Mouse (Mus musculus) MEL (cell line): Measurements from ENCODE around the gene Zfp362. TPM values are rescaled to one million over a fixed set of nuclear protein-coding genes. Genes with fewer than 3 reads are reported as not detected.

Experiments used
- DNase-seq: peaks from one replicate; pipeline ENCODE4 v3.0.0; 2011; ENCODE audit warnings: low read depth, low spot score
- H3K27ac ChIP-seq: 2 replicates; pipeline ENCODE4 v1.5.1; 2012; ENCODE audit warnings: low read depth, mild to moderate bottlenecking, control low read depth, low read length, moderate library complexity; ENCODE audit not compliant: control insufficient read depth
- H3K27me3 ChIP-seq, 2 experiments: fragments of 150-350 bp in 1 of 2; sonication (generic) in 1 of 2; 2 replicates each; pipeline ENCODE4 v1.6.1; 2012; ENCODE audit warnings: low read length in 2 of 2, mild to moderate bottlenecking in 2 of 2, improper control_type of control experiment in 1 of 2, moderate library complexity in 1 of 2; ENCODE audit not compliant: insufficient read depth in 2 of 2, control insufficient read depth in 1 of 2
- H3K36me3 ChIP-seq, 2 experiments: 2 replicates each; pipeline ENCODE4 v1.6.1; 2012 to 2014; ENCODE audit warnings: low read length in 2 of 2, improper control_type of control experiment in 1 of 2, inconsistent platforms in 1 of 2, mild to moderate bottlenecking in 1 of 2; ENCODE audit not compliant: insufficient read depth in 2 of 2, control insufficient read depth in 1 of 2
- H3K4me1 ChIP-seq, 2 experiments: fragments of 150-350 bp in 1 of 2; sonication (generic) in 1 of 2; 2 replicates each; pipeline ENCODE4 v1.6.1; 2012; ENCODE audit warnings: low read length in 2 of 2, improper control_type of control experiment in 1 of 2, mild to moderate bottlenecking in 1 of 2; ENCODE audit not compliant: insufficient read depth in 2 of 2, control insufficient read depth in 1 of 2
- H3K4me3 ChIP-seq, 2 experiments: fragments of 150-350 bp in 1 of 2; sonication (generic) in 1 of 2; 2 replicates each; pipeline ENCODE4 v1.5.1; 2012; ENCODE audit warnings: low read depth in 2 of 2, low read length in 2 of 2, mild to moderate bottlenecking in 2 of 2, moderate library complexity in 2 of 2, control low read depth in 1 of 2, improper control_type of control experiment in 1 of 2; ENCODE audit not compliant: control insufficient read depth in 1 of 2, insufficient read depth in 1 of 2
- H3K79me2 ChIP-seq: 2 replicates; pipeline ENCODE4 v1.6.1; 2012; ENCODE audit warnings: mild to moderate bottlenecking, low read length, moderate library complexity; ENCODE audit not compliant: control insufficient read depth, poor library complexity, insufficient read depth
- H3K9ac ChIP-seq: 2 replicates; pipeline ENCODE4 v1.6.1; 2012; ENCODE audit warnings: low read depth, mild to moderate bottlenecking, control low read depth, low read length, moderate library complexity; ENCODE audit not compliant: control insufficient read depth, poor library complexity, severe bottlenecking
- H3K9me3 ChIP-seq: fragments of 150-350 bp; sonication (generic); replicated peaks from 2 replicates; pipeline ENCODE4 v1.6.1; 2012; ENCODE audit warnings: mild to moderate bottlenecking, low read length, improper control_type of control experiment, moderate library complexity; ENCODE audit not compliant: insufficient read depth
- BHLHE40 ChIP-seq: IDR thresholded peaks from 2 replicates; pipeline ENCODE4 v1.6.1; 2012; ENCODE audit warnings: low read depth, mild to moderate bottlenecking, inconsistent platforms, low read length, improper control_type of control experiment, borderline replicate concordance
- CHD2 ChIP-seq: IDR thresholded peaks from 2 replicates; pipeline ENCODE4 v1.6.1; 2011; ENCODE audit warnings: low read length, improper control_type of control experiment
- CTCF ChIP-seq, 3 experiments: IDR thresholded peaks in 2 of 3; conservative IDR thresholded peaks in 1 of 3; 2 replicates each; pipeline ENCODE4 v1.5.1; 2011 to 2012; ENCODE audit warnings: low read length in 3 of 3, low read depth in 2 of 3, mild to moderate bottlenecking in 2 of 3, improper control_type of control experiment in 1 of 3, inconsistent platforms in 1 of 3, mixed read lengths in 1 of 3, moderate library complexity in 1 of 3; ENCODE audit not compliant: control insufficient read depth in 1 of 3, insufficient read depth in 1 of 3, poor library complexity in 1 of 3, severe bottlenecking in 1 of 3
- EP300 ChIP-seq, 2 experiments: IDR thresholded peaks; 2 replicates each; pipeline ENCODE4 v1.6.1; 2011; ENCODE audit warnings: improper control_type of control experiment in 2 of 2, low read length in 2 of 2, low read depth in 1 of 2, mild to moderate bottlenecking in 1 of 2
- ETS1 ChIP-seq: IDR thresholded peaks from 2 replicates; pipeline ENCODE4 v1.6.1; 2012; ENCODE audit warnings: low read depth, mild to moderate bottlenecking, inconsistent platforms, low read length, improper control_type of control experiment, moderate library complexity
- GABPA ChIP-seq: IDR thresholded peaks from 2 replicates; pipeline ENCODE4 v1.6.1; 2012; ENCODE audit warnings: low read depth, mild to moderate bottlenecking, inconsistent platforms, low read length, improper control_type of control experiment, moderate library complexity
- HCFC1 ChIP-seq: IDR thresholded peaks from 2 replicates; pipeline ENCODE4 v1.6.1; 2012; ENCODE audit warnings: low read depth, mild to moderate bottlenecking, inconsistent platforms, low read length, improper control_type of control experiment, moderate library complexity
- JUND ChIP-seq: IDR thresholded peaks from 2 replicates; pipeline ENCODE4 v1.6.1; 2011; ENCODE audit warnings: low read depth, mild to moderate bottlenecking, improper control_type of control experiment, low read length
- KAT2A ChIP-seq: conservative IDR thresholded peaks from 2 replicates; pipeline ENCODE4 v1.6.1; 2012; ENCODE audit warnings: low read depth, low read length, improper control_type of control experiment, inconsistent platforms
- MAFK ChIP-seq: IDR thresholded peaks from 2 replicates; pipeline ENCODE4 v1.6.1; 2011; ENCODE audit warnings: low read depth, mild to moderate bottlenecking, low read length, improper control_type of control experiment, borderline replicate concordance
- MAX ChIP-seq: IDR thresholded peaks from 2 replicates; pipeline ENCODE4 v1.6.1; 2011; ENCODE audit warnings: low read length, improper control_type of control experiment
- MYB ChIP-seq: IDR thresholded peaks from 2 replicates; pipeline ENCODE4 v1.6.1; 2011; ENCODE audit warnings: mild to moderate bottlenecking, low read depth, low read length, improper control_type of control experiment
- MYC ChIP-seq: IDR thresholded peaks from 2 replicates; pipeline ENCODE4 v1.6.1; 2011; ENCODE audit warnings: low read depth, mild to moderate bottlenecking, low read length, improper control_type of control experiment, moderate library complexity
- NRF1 ChIP-seq: IDR thresholded peaks from 2 replicates; pipeline ENCODE4 v1.6.1; 2014; ENCODE audit warnings: low read depth, mild to moderate bottlenecking, inconsistent platforms, low read length, improper control_type of control experiment, moderate library complexity; ENCODE audit not compliant: poor library complexity, insufficient read depth, severe bottlenecking
- POLR2A ChIP-seq, 2 experiments: IDR thresholded peaks; 2 replicates each; pipeline ENCODE4 v1.6.1; 2011 to 2012; ENCODE audit warnings: low read length in 2 of 2, mild to moderate bottlenecking in 2 of 2, control low read depth in 1 of 2, improper control_type of control experiment in 1 of 2, low read depth in 1 of 2, moderate library complexity in 1 of 2; ENCODE audit not compliant: control insufficient read depth in 1 of 2, insufficient read depth in 1 of 2, poor library complexity in 1 of 2
- RCOR1 ChIP-seq: IDR thresholded peaks from 2 replicates; pipeline ENCODE4 v1.6.1; 2012; ENCODE audit warnings: low read depth, mild to moderate bottlenecking, inconsistent platforms, low read length, improper control_type of control experiment
- SIN3A ChIP-seq: IDR thresholded peaks from 2 replicates; pipeline ENCODE4 v1.6.1; 2012; ENCODE audit warnings: low read length, improper control_type of control experiment, inconsistent platforms
- TAL1 ChIP-seq: IDR thresholded peaks from 2 replicates; pipeline ENCODE4 v1.6.1; 2012; ENCODE audit warnings: mild to moderate bottlenecking, inconsistent platforms, low read length, moderate library complexity, mixed read lengths
- TBP ChIP-seq: IDR thresholded peaks from 2 replicates; pipeline ENCODE4 v1.8.0; 2011; ENCODE audit warnings: low read depth, low read length, improper control_type of control experiment
- TCF12 ChIP-seq: IDR thresholded peaks from 2 replicates; pipeline ENCODE4 v1.6.1; 2014; ENCODE audit warnings: low read depth, mild to moderate bottlenecking, inconsistent platforms, low read length, improper control_type of control experiment, moderate library complexity
- UBTF ChIP-seq: IDR thresholded peaks from 2 replicates; pipeline ENCODE4 v1.6.1; 2012; ENCODE audit warnings: low read depth, mild to moderate bottlenecking, inconsistent platforms, low read length, improper control_type of control experiment, moderate library complexity, borderline replicate concordance; ENCODE audit not compliant: insufficient read depth
- USF1 ChIP-seq: IDR thresholded peaks from 2 replicates; pipeline ENCODE4 v1.6.1; 2014; ENCODE audit warnings: low read depth, mild to moderate bottlenecking, inconsistent platforms, low read length, improper control_type of control experiment, moderate library complexity
- USF2 ChIP-seq, 2 experiments: IDR thresholded peaks; 2 replicates each; pipeline ENCODE4 v1.6.1; 2011 to 2012; ENCODE audit warnings: improper control_type of control experiment in 2 of 2, low read length in 2 of 2, borderline replicate concordance in 1 of 2, inconsistent platforms in 1 of 2, low read depth in 1 of 2, mild to moderate bottlenecking in 1 of 2; ENCODE audit not compliant: insufficient read depth in 1 of 2
- ZKSCAN1 ChIP-seq: IDR thresholded peaks from 2 replicates; pipeline ENCODE4 v1.6.1; 2012; ENCODE audit warnings: low read depth, mild to moderate bottlenecking, inconsistent platforms, low read length, improper control_type of control experiment, moderate library complexity
- ZMIZ1 ChIP-seq: IDR thresholded peaks from 2 replicates; pipeline ENCODE4 v1.6.1; 2012; ENCODE audit warnings: low read depth, mild to moderate bottlenecking, inconsistent platforms, low read length, improper control_type of control experiment, moderate library complexity
- ZNF384 ChIP-seq: IDR thresholded peaks from 2 replicates; pipeline ENCODE4 v1.6.1; 2012; ENCODE audit warnings: low read depth, mild to moderate bottlenecking, inconsistent platforms, low read length, improper control_type of control experiment
- polyA plus RNA-seq, 2 experiments: library from polyadenylated mRNA; stranded (reverse) in 1 of 2; unstranded in 1 of 2; fragments of >175 nt in 1 of 2; fragments of >200 nt in 1 of 2; gene quantifications; 2 replicates each; pipeline versions ENCODE4 v1.2.1 to v1.2.4; 2012; ENCODE audit warnings: low replicate concordance in 2 of 2, low read depth in 1 of 2; ENCODE audit not compliant: insufficient read length in 2 of 2, insufficient read depth in 1 of 2, missing spikeins in 1 of 2
- total RNA-seq: library from RNA; depleted of rRNA; stranded (reverse); fragments of 300-350 nt; gene quantifications from 2 replicates; pipeline ENCODE4 v1.2.3, GENCODE M21; 2012

The Zfp362 gene
- total and polyA plus RNA-seq, 3 experiments, result 2.4 to 30.1 TPM; not detected in 1

GRCm38 (mm10) chr4:128747614-128748270 lies 58.1 kb downstream of the Zfp362 start:
- Histone ChIP-seq H3K79me2 (no peaks in the 10 kb centered on the region), H3K9me3 (no peaks in the 10 kb centered on the region), H3K4me3 (no peak overlapping the region), H3K4me1 (no peaks in the 10 kb centered on the region), H3K27me3 (no peaks in the 10 kb centered on the region), H3K9ac (no peak overlapping the region), H3K27ac (no peak overlapping the region), H3K36me3 (peaks cover 2 to 7% of the 10 kb centered on the region in 2 experiments; a peak in 2 of 4 replicates)
- peak; percentile 32 for DNase-seq
- TF ChIP-seq EP300 (IDR thresholded peaks at IDR 0.05; ENCODE audit: low read depth in 1 of 2, low read length in 2 of 2) (no peak), HCFC1 (no peak), BHLHE40 (no peak), SIN3A (no peak), POLR2A (IDR thresholded peaks at IDR 0.05; ENCODE audit: control insufficient read depth in 1 of 2, insufficient read depth in 1 of 2, low read depth in 1 of 2, low read length in 2 of 2, poor library complexity in 1 of 2) (no peak), CTCF (IDR thresholded peaks at IDR 0.05 in 2 of 3, conservative IDR thresholded peaks at IDR 0.05 in 1 of 3; ENCODE audit: control insufficient read depth in 1 of 3, insufficient read depth in 1 of 3, low read depth in 2 of 3, low read length in 3 of 3, poor library complexity in 1 of 3, severe bottlenecking in 1 of 3) (no peak), ZMIZ1 (no peak), RCOR1 (no peak), UBTF (no peak), ETS1 (no peak), ZKSCAN1 (no peak), NRF1 (no peak), GABPA (no peak), JUND (no peak)

- Histone ChIP-seq H3K79me2 (no peaks in the 10 kb centered on the region), H3K9me3 (no peaks in the 10 kb centered on the region), H3K27ac (no peak overlapping the region), H3K4me1 (no peaks in the 10 kb centered on the region), H3K9ac (no peak overlapping the region), H3K27me3 (no peaks in the 10 kb centered on the region), H3K36me3 (peaks cover 2 to 4% of the 10 kb centered on the region in 2 experiments; a peak in 2 of 4 replicates), H3K4me3 (no peak overlapping the region)
- TF ChIP-seq TBP, result no peak
- no peak for TF ChIP-seq USF1
- TF ChIP-seq CHD2, result no peak
- TF ChIP-seq EP300 (IDR thresholded peaks at IDR 0.05; ENCODE audit: low read depth in 1 of 2, low read length in 2 of 2), result no peak
- no peak for TF ChIP-seq RCOR1
- no peak for TF ChIP-seq MYB
- TF ChIP-seq UBTF, result no peak
- no peak for TF ChIP-seq ZKSCAN1
- no peak for TF ChIP-seq ZMIZ1
- no peak for TF ChIP-seq TCF12
- no peak for TF ChIP-seq MYC
- no peak for TF ChIP-seq USF2 (IDR thresholded peaks at IDR 0.05; ENCODE audit: borderline replicate concordance in 1 of 2, insufficient read depth in 1 of 2, low read depth in 1 of 2, low read length in 2 of 2)
- TF ChIP-seq BHLHE40, result no peak
- no peak for TF ChIP-seq HCFC1
- no peak for TF ChIP-seq GABPA
- TF ChIP-seq KAT2A, result no peak
- TF ChIP-seq TAL1, result no peak
- TF ChIP-seq MAFK, result no peak
- TF ChIP-seq MAX, result no peak
- no peak for TF ChIP-seq ZNF384
- DNase-seq, result no peak
Measured at GRCm38 (mm10) chr4:128745160-128745559, 60.7 kb downstream of the Zfp362 start.
